Mouse (Mus musculus) spleen, adult 2 months (tissue): ENCODE data around the gene Tardbp.

ENCODE experiments used
- CTCF ChIP-seq: fragments of 200-500 bp; IDR thresholded peaks from 2 replicates; pipeline ENCODE4 v1.5.1; 2011; ENCODE audit warnings: mild to moderate bottlenecking, inconsistent platforms; ENCODE audit not compliant: insufficient read depth, insufficient read length, insufficient replicate concordance; ENCODE audit errors: extremely low read depth
- POLR2A ChIP-seq: fragments of 200-500 bp; IDR thresholded peaks from 2 replicates; pipeline ENCODE4 v1.6.1; 2011; ENCODE audit warnings: low read depth, low read length, inconsistent platforms

- TF ChIP-seq CTCF, result no peak
- TF ChIP-seq POLR2A, result no peak
Measured at GRCm38 (mm10) chr4:148583257-148583656, 43.6 kb downstream of the Tardbp start.
